8 mouse cellular contexts compared by ENCODE assay signal in genomic region chr2:6212327-6212723, GRCm38 (mm10). TPM values are rescaled to one million over a fixed set of nuclear protein-coding genes. Genes with fewer than 3 reads are reported as not detected.
DNase-seq lines count a peak whose midpoint lies in the region; ATAC-seq lines count a peak whose summit lies in the region.

No protein-coding gene starts in this region.

- H3K27me3 ChIP-seq in megakaryocyte, embryonic 14.5 days (replicated peaks): peaks cover 2% of the 10 kb centered on the region
- no peaks in the 10 kb centered on the region for H3K27me3 ChIP-seq in limb, embryonic 13.5 days
- no peaks in the 10 kb centered on the region for H3K27me3 ChIP-seq in stomach, embryonic 15.5 days (replicated peaks)

- H3K4me3 ChIP-seq in megakaryocyte, embryonic 14.5 days (replicated peaks): peak overlapping the region; percentile 88
- peak overlapping the region; percentile 47 for H3K4me3 ChIP-seq in limb, embryonic 13.5 days
- peak overlapping the region; percentile 50 for H3K4me3 ChIP-seq in stomach, embryonic 15.5 days (replicated peaks)

- peak overlapping the region; percentile 73; the same call in 1 of the 2 replicates for H3K27ac ChIP-seq in limb, embryonic 13.5 days
- peak overlapping the region; percentile 93 for H3K27ac ChIP-seq in stomach, embryonic 15.5 days

- ATAC-seq in megakaryocyte, adult 5-6 weeks (ENCODE audit: poor library complexity, severe bottlenecking): no peak
- peak; percentile 37; the same call in 1 of the 2 replicates for ATAC-seq in limb, embryonic 13.5 days (ENCODE audit: low FRiP score, low read depth)
- ATAC-seq in stomach, embryonic 15.5 days (ENCODE audit: insufficient read depth, low FRiP score, low read depth): no peak

- no peaks in the 10 kb centered on the region for H3K9me3 ChIP-seq in megakaryocyte, embryonic 14.5 days
- H3K9me3 ChIP-seq in limb, embryonic 13.5 days: no peaks in the 10 kb centered on the region
- no peaks in the 10 kb centered on the region for H3K9me3 ChIP-seq in stomach, embryonic 15.5 days

- WGBS in limb, embryonic 13.5 days: 32% methylated on average over 9 of the region's 9 CpGs
- 30% methylated on average over 9 of the region's 9 CpGs for WGBS in stomach, embryonic 15.5 days

- H3K4me1 ChIP-seq in megakaryocyte, embryonic 14.5 days: peaks cover 51% of the 10 kb centered on the region
- H3K4me1 ChIP-seq in limb, embryonic 13.5 days: peaks cover 11% of the 10 kb centered on the region
- H3K4me1 ChIP-seq in stomach, embryonic 15.5 days: peaks cover 12% of the 10 kb centered on the region

- peak overlapping the region; percentile 70 for H3K9ac ChIP-seq in limb, embryonic 13.5 days
- peak overlapping the region; percentile 42 for H3K9ac ChIP-seq in stomach, embryonic 15.5 days

- H3K4me2 ChIP-seq in limb, embryonic 13.5 days (replicated peaks): peak overlapping the region; percentile 68
- H3K4me2 ChIP-seq in stomach, embryonic 15.5 days: peak overlapping the region; percentile 84

- peak; percentile 49 for DNase-seq in adrenal gland, postnatal 14 days
- no peak for DNase-seq in adrenal gland, postnatal 10 days
- no peak for DNase-seq in cerebellum, adult 11-12 months
- no peak for DNase-seq in cerebellum, adult 9-10 months

- H3K36me3 ChIP-seq in megakaryocyte, embryonic 14.5 days (replicated peaks; ENCODE audit: low read length): no peaks in the 10 kb centered on the region
- H3K36me3 ChIP-seq in limb, embryonic 13.5 days: no peaks in the 10 kb centered on the region
- H3K36me3 ChIP-seq in stomach, embryonic 15.5 days: no peaks in the 10 kb centered on the region

RNA-seq across cellular contexts. Expression of gene Echdc3, which starts 0.5 kb away (rescaled TPM):
- 56.9 and 66.3 TPM in 2 replicates for total RNA-seq in adrenal gland, postnatal 14 days (2021)
- 10 to 100 TPM; 61.9 to 65.2 TPM for total RNA-seq in adrenal gland, postnatal 10 days (2021)
- 1.9 TPM in 1 of 2 replicates, not detected in the other for polyA plus RNA-seq in megakaryocyte, embryonic 14.5 days (2012; ENCODE audit: insufficient read depth, low replicate concordance)
- 0.18 and 1.2 TPM in 2 replicates for total RNA-seq in megakaryocyte, adult 5-6 weeks (2015)
- not detected in 2 replicates for total RNA-seq in megakaryocyte, adult 5-6 weeks (2017)
- polyA plus RNA-seq in limb, embryonic 13.5 days (2015; fragmentation: Nextera tagmentation; extraction: Ambion mirVana): 4.3 and 5.4 TPM in 2 replicates
- polyA plus RNA-seq in stomach, embryonic 15.5 days (2015; fragmentation: Nextera tagmentation; extraction: Ambion mirVana): 12.1 and 12.4 TPM in 2 replicates

Comparison
In these comparisons a context has a peak if more than half of its experiments do, and no peak if none do; other contexts are left out.
1. RNA of gene Echdc3, which starts 0.5 kb away (total RNA-seq): 56.9 to 66.3 TPM in adrenal gland, postnatal 14 days and 61.9 to 65.2 TPM in adrenal gland, postnatal 10 days; 0.18 to 1.2 TPM in megakaryocyte, adult 5-6 weeks; every median in the first group is over 10 times any median in the second.
2. Peak in every context shown above with its lines, with median percentiles within 50 percentile points of each other: H3K4me3 ChIP-seq.